Mouse (Mus musculus) ovary, adult 18-20 months (tissue): Measurements from ENCODE around the gene Ddb1.

Experiments
- DNase-seq: peaks from one replicate; pipeline ENCODE4 v3.0.0; 2022; ENCODE audit warnings: low spot score, mixed read lengths

Gene Ddb1

DNA sequence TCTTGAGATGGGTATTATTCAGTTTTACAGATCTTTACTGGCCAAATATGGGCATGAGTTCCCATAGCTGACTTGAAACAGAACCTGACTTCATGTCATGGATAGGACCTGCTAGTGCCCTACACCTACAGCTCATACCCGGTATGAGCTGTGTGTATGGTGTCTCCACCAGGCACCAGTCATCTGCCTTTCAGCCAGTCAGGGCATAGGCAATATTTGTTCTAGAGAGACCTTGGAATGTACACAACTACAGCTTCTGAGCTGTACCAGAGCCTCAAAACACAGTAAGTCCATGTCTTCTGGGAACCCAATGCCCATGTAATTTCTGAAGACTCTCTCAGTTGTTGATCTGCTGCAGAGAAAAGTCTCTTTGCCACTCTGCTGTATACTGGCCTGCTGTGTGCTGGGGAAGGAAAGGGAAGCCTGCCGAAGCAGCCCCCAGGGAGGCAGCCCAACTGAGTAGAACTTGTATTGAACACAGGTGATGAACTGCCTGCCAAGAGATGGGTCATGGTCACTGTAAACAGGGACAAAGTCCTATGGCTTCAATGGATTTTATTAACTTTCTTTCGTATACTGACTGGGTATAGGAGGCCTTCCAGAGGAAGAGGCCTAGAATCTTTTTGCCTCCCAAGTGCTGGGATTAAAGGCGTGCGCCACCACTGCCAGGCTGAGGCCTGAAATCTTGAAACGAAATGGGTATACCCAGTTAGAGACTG is 13.3 kb upstream of the Ddb1 start:
- DNase-seq: no peak

DNA sequence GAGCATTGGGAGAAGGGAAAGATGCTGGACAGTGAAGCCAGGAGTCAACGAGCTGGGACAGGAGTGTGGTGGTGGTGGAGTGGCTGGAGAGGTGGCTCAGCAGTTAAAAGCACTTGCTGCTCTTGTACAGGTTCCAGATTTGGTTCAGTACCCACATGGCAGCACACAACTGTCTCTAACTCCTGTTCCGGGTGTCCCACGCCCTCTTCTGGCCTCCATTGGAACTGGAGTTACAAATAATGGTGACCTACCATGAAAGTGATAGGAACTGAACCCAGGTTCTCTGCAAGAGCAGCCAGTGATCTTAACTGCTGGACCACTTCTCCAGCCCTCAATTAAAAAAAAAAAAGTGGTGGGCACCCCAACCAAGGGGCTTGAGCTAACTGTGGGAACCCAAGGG is 6.9 kb upstream of the Ddb1 start:
- no peak for DNase-seq

DNA sequence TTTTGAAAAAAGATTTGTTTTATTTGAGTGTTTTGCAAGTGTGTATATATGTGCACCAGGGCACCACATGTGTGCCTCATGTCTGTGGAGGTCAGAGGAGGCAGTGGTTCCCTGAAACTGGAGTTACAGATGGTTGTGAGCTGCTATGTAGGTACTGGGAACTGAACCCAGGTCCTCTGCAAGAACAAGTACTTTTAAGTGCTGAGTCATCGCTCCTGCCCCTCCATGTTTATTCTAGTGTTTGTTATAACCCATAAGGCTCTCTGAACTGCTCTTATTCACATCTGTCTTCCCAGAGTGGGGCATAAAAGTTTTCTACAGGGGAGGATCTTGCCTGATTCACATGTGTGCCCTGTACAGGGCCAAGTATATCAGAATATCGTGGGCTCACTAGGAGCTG is 5.5 kb upstream of the Ddb1 start:
- DNase-seq: no peak

DNA sequence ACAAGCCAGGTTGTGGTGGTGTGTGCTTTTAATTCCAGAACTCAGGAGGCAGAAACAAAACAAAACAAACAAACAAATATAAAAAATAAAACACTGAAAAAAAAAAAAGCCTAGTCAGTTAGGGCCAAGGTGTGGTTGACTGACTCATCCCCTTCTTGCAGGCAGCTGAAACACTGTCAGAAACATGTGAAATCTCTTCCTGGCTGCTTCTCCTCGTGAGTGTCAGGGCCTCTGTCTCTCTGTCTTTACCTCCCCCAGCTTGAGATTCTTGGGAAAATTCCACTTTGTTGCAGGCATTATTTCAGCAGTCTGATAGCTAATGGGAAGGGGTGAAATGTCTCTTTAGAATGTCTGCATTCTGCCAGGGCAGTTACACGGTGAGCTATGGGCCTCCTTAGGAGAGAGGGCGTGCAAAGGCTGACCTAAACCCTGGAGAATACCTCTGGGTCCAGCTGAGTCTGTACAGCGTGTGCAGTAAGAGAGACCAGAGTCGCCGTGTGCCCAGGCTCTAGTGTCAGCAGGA is 2.8 kb upstream of the Ddb1 start:
- DNase-seq: no peak

DNA sequence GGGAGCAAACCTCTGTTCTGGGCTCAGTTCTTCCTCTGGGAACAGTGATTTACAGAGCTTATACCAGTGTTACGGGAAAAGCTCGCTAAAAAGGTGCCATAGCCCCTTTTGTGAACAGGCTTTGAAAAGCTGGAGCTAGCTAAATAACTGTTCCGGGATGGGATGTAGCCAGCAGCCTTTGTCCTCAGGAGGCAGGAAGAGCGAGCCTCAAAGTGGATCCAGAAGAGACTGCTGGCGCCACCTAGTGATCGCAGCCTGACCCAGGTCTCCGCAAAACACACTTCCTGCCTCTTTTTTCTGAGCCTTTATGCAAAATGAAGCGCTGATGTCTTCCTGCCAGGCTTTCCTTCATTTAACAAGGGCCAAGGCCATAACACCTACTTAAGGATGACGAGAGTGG is 2.3 kb upstream of the Ddb1 start:
- peak; percentile 74 for DNase-seq

DNA sequence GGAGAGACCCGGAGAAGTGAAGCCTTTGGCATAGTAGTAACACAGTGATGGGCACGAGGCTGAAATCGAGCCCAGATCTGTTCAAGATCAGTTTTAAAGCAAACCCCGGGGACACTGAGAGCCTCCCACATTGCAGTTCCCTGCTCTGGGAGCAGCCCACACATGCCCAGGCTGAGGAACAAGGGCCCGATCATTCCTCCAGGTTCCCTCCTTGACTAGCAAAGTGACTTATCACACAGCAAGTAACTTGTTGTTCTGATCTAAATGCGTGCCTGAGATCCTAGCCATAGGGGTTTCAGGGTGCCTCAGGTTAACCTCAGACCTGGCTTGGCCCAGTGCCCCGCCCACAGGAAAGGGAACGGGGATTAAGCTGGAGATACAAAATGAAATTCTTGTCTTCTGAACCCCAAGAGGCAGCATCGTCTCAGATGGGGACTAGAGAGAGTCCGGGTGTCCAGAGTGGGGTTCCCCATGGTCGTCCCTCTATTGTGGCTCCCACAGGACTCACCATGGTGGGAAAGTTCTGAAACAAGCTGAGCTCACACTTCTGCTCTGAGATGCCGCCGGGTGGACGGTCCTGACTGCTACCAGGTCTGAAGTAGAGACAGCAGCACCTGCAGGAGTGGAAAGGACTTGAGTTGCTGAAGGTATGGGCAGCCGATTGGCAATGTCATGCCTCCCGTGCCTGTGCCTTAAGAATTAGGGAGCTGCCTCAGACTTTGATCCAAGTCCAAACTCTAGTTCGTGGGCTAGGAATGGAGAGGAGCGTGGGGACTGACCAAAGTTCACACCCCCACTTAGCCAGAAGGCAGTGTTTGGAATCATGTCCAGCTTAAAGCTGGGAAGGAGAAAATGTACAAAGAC is 1.2 kb upstream of the Ddb1 start:
- no peak for DNase-seq

DNA sequence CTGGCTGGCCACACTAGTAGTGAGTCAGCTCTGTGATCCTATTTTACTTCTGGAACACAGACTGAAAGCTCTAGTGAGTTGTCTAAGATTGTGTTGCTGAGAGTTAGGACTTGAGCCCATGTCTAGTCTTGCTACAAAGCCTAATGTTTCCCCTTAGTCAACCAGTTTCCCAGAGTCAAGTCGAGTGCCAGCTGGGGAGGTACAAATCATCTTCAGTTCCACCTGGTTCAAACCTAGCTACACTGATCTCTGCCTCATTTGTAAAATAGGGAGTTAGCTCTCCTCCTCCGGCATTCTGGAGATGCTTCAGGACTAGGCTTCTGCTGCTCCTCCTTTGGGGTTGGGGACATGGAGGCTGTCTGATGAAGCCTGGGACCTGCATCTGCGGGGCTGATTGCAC is 593 bp upstream of the Ddb1 start:
- no peak for DNase-seq

DNA sequence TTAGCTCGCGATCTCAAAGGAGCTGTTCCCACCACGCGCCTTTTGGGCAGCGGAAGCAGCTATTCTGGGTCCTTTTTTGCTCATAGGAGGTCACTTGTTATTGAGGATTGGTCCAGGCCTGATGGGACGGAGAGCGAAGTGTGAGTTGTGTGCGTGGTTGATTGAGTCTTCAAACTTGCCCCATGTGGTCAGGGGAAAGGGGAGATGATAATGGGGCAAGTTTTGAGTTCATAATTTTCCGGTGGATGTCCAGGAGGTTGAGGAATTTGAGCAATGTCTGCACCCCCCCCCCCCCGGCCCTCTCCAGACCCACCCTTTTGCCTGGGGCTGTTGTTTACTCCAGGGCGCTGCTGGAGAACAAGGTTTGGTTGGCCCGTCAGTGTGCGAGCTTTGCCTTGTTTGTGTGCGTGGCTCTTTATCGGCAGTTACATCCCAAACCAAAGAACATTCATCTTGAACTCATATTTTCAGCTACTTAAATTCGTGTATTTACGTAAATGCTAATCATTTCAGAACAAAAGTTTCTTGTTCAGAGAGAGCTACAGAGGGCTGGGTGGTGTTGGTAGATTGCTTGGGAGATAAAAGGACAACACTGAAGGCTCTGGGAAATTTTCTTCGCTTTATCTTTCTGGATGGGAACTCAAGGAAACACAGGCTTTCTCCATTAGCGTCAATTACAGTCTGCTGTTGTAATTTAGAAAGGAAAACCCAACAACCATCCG is 935 bp downstream of the Ddb1 start:
- DNase-seq: no peak

DNA sequence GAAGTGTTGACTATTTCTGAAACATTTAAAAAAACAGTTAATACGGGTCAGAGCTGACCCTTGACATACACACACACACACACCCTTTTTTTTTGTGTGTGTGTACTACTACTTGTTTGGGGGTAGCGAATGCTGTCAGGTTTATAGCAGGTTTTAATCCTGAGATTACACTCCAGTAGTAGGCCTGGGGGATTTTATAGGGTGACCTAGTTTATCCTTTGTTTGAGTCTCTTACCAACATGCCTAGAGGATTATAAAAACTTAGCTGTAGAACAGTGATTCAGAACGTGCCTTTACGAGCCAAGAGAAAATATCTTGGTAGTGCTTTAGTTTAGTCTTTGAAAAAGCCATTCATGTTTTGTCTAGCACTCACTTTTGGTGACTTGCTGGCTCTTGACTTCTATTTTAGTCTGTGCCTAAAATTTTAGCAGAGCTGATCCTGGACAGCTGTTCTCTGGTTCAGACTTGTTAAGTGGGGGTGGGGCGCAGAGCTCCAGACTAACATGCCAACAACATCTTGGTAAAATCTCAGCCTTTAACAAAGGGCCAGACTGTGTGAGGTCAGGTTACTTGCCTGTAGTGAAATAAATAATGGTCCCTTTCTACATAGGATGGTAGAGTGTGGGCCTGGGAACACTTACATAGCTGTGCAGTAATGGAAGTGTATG is 3.6 kb downstream of the Ddb1 start:
- DNase-seq: no peak

DNA sequence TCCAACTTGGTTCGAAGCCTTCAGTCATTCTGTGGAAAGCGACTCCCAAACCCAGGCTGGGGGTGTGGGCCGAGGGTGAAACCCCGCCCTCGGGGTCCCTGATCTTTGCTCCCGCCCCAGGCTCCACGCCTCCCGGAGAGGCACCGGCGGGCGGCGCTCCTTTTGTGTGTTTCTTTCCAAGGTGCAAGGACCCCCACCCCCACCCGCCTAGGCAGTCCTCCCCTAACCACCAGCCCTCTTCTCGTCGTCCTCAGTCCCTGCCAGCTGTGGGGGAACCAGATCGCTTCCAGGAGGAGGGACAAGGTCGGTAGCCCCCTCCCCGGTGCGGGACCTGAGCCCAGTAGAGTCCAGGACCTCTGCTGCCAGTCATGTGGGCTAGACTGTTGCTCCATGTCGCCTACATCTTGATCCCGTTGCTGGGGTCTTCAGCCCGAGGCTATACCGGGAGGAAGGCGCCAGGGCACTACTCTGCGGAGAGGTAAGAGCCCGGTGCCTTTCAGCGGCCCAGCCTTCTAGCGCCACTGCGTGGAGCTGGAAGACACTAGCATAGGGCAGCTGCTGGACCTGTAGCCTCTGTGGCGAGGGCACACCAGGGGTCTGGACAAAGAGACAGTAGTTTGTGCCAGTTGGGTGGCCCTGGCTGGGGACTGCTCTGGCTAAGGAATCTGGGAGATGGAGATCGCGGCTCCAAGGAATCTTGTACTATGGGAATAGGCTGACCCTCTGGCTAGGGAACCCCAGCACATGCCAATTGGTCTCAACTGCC is 29.2 kb downstream of the Ddb1 start, which contains the start of gene Vwce:
Gene Vwce (plus strand): TSS at position 108 of the 766 bp plus-strand sequence.
- DNase-seq: no peak

DNA sequence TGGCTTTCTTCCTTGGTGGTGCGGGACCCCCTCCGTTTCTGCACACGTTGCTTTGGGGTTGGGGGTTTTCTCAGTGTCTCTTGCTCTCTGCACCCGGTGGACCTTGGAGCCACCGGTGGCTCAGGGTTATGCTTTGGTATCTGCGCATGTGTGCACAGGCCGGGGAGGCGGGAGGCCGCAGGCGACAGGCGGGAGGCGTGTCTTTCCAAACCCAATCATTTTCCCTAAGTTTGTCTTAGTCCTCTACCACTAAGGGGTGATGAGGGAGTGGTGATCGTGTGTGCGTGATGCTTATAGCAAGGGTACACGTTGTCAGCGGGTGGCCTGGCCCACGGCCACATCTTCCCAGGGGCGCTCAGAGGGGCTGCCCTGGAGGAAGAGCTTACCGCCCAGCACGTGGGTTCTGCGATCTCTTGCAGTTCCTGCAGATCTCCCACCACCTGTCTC is 29.8 kb downstream of the Ddb1 start:
- peak; percentile 29 for DNase-seq

DNA sequence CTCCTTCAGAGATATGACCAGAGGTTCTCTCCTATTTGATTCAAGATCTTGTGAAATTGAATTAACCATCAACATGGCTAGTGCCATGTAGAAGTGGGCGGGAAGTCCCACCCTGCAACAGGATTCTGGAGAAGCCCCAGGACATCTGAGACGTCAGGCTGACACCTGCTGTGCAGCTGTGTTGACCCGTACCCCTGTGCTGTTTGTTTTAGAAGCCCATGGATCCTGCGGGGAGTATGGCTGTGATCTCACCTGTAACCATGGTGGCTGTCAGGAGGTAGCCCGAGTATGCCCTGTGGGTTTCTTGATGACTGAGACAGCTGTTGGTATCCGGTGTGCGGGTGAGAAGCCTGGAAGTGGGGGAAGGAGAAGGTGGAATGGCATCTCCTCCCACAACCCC is 32.7 kb downstream of the Ddb1 start:
- DNase-seq: no peak

DNA sequence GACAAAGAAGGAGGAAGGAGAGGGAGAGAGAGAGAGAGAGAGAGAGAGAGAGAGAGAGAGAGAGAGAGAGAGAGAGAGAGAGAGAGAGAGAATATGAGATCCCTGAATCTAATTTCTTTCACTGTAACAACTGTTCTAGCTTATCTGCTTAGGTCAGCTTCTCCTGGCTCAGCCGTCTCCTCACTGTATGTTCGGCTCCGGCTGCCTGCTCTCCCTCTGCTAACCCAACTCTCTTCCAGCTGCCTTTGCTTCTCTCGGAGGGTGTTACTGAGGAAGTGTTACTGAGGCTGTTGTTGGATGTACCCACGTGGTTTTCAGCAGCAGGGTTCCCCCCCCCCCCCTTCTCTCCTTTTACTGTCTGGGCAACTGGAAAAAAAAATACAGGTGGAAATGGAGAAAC is 35.0 kb downstream of the Ddb1 start:
- no peak for DNase-seq

DNA sequence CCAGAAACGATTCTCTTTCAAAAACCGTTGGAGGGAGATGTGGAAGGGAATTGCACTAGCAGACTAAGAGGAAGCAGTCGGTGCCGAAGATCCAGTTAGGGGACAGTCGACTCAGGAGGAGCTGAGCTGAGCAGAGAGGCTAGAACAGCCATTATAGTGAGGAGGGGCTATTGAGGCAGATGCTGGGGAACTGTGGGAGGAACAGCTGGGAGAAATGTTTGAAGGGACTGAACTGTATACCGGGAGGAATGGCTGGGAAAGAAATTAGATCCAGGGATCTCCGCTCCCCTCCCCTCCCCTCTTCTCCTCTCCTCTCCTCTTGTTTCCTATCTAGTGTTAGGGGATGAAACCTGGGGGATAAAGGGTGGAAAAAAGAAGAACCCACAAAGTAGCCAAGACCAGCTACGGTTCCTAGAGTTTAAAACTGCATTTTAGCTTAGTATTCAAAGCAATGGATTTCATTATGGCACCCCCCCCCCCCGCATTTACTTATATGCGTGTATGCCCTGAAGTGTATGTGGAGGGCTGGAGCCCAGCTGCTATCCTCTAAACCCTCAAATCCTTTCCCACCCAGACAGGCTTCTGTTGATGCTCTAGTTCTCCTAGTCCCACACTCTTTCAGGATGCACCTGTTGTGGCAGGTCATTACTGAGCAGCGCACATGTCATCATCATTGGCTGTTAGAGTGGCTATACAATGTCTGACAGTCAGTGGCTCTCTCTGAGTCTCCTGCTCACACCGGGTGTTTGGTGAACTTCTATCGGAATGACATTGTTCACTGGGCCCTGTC is 35.7 kb downstream of the Ddb1 start:
- DNase-seq: no peak

DNA sequence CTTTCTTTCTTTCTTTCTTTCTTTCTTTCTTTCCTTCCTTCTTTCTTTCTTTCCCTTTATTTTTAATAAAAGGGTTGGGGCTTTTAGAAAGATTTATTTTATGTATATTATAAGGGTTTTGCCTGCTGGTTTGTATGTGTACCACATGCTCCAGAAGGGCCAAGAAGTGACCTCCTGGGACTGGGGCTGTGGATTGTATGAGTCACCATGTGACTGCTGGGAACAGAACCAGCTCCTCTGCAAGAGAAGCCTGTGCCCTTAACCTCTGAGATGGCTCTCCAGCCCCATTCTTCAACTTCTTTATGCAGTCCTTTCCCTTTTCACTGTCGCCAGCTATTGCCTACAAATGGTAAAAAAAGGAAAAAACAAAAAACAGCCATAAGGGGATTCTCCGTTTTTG is 40.5 kb downstream of the Ddb1 start:
- no peak for DNase-seq

DNA sequence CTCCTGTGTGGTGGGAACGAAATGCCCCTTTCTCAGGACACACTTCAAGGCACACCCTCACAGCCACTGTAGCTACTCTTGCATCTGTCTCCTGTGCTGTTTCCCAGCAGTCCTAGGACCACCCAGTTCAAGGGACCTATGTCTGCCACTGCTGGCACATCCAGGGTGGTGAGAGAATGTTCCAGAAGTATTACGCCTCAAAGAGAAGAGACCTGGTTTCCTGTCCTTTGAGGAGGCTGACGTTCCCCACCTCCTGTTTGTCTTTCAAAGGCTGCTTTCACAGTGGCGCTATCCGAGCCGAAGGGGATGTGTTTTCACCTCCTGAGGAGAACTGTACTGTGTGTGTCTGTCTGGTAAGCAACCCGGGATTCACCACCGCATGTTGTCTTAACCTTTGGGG is 43.0 kb downstream of the Ddb1 start:
- no peak for DNase-seq

DNA sequence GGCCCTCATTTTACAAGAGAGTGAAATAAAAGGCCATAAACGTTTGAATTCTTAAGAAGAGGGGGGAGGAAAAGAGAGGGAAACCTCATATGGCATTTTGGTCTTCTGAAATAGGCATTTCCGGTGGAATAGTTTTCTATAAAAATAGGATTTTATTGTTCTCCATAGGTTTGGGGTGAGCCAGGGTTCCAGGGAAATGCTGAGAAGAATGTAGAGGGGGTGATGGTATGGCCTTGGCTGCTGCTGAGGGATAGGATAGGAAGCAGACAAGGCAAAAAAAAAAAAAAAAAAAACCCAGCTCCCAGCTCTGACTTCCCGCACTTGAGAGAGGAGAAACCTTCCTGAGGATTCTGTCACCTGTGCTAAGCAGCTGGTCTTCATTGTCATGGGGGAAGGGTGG is 50.9 kb downstream of the Ddb1 start:
- DNase-seq: no peak

DNA sequence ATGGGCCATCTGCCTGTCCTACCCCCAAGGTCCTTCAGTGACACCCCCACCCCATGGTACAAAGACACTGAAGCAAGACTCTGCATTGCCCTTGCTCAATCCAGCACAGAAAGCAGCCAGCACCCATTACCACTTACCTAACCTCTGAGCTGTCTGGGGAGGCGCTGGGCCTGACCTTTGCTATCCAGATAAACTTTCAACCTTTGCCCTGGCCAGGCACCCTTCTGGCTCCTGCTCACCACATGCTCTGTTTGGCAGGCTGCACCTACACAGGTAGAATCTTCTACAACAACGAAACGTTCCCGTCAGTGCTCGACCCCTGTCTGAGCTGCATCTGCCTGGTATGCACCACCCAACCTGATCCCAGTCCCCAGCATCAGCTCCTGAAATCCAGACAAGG is 52.6 kb downstream of the Ddb1 start:
- no peak for DNase-seq

DNA sequence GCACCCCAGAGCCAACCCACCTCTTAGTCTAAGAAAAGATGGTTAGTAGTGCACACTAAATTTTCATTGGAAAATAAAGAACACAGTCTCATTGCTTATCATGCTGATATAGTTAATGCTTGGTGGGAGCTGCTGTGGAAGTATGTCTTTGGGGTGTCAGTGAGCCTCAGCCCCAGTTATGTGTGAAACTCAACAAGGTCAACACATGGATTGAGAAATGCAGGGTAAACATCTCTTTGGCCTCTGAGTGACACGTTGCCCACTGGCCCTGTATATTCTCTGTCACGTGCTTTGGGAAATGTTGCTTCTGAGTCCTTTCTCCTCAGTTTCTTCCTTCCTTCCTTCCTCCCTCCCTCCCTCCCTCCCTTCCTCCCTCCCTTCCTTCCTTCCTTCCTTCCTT is 53.3 kb downstream of the Ddb1 start:
- no peak for DNase-seq

DNA sequence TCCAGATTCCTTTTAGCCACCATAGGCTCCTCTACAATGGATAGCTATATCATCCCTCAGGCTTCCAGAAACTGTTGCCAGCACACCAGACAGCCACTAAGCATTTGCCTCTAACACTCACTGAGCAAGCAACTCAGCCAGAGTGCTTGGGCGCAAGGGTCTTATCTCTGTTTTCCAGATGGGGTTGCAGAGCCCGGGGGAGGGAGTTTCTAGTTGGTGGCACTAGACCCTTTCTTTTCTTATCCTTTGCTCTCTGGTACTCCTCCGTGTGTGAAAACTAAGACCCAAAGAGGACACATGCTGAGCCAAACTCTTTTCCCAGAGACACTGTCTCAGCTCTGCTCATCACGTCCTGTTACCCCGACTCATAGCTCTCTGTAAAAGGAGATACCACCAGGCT is 56.2 kb downstream of the Ddb1 start:
- no peak for DNase-seq
